Mouse (Mus musculus) erythroid progenitor cell, adult 5-6 weeks (primary cell): ENCODE data around the gene Otx2. TPM values are rescaled to one million over a fixed set of nuclear protein-coding genes. Genes with fewer than 3 reads are reported as not detected.
"Not testable (repeated sequence)": the region's sequence is repeated elsewhere in the genome, so short reads cannot be mapped to it uniquely, and the experiment has no call there.

Experiments
- ATAC-seq: replicated peaks from 2 replicates; pipeline ENCODE4 v1.8.0; 2016; ENCODE audit warnings: moderate number of reproducible peaks, mild to moderate bottlenecking, moderate TSS enrichment, inconsistent platforms; ENCODE audit not compliant: poor library complexity, low FRiP score, severe bottlenecking
- total RNA-seq, 2 experiments: library from RNA; stranded (forward) in 1 of 2; stranded (reverse) in 1 of 2; fragments of 150-400 nt in 1 of 2; fragments of 186-747, 209-891 nt in 1 of 2; gene quantifications; 2 replicates each; pipeline versions ENCODE4 v1.2.3 to v1.2.4; 2015 to 2017; ENCODE audit warnings: low replicate concordance in 2 of 2

Otx2 gene
- total RNA-seq, 2 experiments from 2014 or later: not detected

DNA sequence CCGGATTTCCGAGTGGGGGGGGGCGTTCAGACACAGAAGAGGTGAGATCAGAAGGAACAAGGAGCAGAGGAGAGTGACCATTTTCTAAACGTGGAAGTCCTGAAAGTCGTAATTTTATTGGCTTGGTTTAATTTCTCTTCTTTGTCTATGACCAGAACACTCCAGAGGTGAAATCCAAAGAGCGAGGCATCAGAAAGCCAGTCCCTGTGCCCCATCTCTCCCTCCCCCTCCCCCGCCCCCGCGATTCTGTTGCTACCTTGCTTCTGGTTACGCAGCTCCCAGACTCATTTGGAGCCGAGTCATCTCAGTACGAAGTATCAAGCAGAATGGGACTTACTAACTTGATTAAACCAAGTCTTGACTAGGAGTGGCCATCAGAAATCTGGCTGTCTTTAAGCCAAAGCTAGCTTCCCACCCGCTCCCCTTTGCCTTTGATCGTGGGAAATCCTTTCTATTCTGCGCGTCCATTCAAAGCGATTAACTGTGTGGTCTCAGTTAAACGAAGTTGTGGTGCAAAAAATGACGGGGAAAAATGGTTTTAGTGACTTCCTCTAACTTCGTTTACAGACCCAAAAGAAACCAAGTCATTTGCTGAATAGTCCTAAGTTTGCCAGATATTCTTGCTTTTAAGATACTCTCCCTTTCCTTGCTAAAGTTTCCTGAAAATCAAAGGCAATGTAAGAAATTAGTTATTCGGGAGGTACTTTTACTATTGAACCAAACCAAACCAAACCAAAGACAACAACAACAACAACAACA lies 17.6 kb downstream of the Otx2 start:
- no peak for ATAC-seq

DNA sequence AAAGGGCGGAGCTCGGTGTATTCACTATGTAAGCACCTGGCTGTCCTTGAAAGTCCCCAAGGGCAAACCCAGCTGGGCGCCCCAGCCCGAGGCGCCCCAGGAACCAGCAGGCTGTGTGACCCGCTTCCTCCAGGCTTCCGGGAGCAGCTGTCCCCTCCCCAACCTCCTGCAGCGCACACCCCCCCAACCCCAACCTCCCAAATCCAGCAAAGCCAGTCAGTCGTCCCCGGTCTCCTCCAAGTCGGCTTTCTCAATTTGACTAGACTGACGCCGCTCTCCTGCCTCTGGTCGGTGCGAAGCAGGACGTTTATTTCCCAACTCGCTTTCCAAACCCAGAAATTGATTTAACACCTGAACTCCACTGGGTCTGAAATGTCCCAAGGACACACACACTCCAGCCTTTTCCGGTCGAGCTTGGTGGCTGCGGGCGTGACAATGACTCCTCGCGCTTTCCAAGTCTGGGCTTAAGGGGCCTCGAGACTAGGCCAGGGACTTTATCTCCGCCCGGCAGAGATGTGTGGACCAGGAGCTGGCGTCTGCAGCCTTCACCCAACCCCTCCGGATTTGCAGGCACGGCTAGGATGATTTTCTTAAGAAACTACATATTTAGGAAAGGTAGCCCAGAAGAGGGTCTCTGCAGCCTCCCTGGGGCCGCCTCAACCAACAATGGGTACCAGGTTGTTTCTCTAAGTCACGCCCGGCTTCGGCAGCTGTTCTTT lies 18.4 kb downstream of the Otx2 start:
- ATAC-seq: no peak

DNA sequence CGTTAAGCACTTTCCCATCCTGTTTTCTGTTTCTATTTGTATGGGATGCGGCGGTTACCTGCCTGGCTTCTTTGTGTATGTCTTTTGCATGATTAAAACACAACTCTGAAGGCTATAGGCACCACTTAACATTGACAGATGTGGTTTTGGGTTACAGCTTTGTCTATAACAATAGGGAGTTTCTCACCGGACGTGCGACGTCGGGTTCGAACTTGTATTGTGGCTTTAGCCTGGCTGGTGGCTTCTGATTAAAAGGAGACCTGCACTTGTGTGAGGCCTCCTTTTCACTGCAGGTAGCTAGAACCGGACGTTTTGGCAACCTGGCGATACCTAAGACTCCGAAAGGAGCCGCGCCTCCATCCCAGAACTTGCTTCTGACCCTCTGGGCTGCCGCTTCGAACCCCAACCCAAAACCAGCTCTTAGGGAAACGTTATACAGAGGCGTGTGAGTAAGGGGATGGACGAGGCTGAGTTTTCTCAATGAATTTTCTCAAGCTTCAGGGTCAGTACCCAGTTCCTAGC lies 19.0 kb downstream of the Otx2 start:
- no peak for ATAC-seq

DNA sequence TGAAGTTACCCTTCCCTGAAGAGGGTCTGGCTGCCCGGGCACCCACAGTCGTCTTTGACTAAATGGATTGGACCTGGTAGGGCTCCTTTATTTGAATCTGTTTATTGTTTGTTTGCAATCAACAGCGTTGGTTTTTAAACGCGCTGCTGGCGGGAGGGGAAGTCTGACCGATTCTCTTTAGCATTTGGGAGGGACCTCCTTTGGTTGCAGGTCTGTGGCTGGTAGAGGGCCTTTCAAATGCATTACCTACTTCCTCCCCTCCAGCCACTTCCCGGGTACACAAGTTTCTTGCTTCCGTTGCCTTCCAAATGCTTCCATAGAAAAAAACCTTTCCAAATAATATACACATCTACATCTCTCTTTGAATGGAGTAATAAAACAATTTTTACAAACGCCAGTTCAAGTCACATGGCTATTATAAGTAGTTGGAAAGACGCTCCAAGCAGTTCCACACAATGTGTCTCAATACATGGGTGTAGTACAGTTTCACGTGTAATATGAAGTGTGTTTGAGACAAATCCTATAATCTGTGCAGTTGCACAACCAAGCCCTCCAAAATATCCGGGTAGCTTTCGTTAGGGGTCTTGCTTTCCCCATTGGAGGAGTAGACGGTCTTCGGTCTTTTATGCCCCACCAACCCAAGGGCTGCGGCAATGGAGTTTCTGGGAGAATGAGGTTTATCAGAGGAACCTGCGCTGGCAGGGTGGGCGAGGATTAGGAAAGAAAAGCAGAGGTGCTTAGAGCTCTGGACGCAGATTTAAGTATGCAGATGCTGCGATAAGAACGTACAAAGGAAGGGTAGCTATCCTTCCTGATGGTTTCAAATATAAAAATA lies 19.7 kb downstream of the Otx2 start:
- ATAC-seq: no peak

DNA sequence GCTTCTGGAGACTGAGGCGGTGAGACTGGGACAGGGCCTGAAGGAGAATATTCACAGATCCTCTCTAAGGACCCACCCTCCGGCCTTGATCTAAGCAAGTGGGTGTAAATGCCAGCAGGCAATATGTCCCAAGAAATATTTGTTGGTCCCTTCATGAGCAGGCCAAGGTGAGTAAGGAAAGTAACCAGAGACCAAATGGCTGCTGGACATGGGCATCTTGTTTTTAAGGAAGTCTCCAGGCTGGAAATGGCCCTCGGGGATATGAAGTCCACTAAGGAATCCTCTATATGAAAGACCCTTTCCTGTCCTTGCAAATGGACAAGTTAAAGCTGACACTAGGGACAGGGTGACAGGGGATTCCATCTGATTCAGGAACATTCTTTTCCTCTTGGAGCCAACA lies 20.5 kb downstream of the Otx2 start:
- no peak for ATAC-seq

DNA sequence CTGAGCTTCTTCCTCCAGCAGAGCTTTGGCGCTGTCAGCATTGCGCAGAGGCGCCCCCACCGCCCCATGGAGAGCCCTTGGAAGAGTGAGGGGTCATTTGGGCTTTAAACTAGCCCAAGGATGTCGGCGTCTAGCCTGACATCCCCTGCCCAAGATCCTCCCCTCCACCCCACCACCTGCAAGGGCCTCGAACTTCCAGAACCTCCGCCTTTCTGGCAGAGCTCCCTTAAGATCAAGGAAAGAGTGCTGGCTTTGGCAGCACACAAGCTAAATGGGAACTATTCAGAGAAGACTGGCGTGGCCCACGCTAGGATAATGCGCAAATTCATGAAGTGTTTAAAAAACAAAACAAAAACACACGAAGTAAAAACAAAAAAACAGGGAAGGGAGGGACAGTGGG lies 21.4 kb downstream of the Otx2 start:
- ATAC-seq: no peak

DNA sequence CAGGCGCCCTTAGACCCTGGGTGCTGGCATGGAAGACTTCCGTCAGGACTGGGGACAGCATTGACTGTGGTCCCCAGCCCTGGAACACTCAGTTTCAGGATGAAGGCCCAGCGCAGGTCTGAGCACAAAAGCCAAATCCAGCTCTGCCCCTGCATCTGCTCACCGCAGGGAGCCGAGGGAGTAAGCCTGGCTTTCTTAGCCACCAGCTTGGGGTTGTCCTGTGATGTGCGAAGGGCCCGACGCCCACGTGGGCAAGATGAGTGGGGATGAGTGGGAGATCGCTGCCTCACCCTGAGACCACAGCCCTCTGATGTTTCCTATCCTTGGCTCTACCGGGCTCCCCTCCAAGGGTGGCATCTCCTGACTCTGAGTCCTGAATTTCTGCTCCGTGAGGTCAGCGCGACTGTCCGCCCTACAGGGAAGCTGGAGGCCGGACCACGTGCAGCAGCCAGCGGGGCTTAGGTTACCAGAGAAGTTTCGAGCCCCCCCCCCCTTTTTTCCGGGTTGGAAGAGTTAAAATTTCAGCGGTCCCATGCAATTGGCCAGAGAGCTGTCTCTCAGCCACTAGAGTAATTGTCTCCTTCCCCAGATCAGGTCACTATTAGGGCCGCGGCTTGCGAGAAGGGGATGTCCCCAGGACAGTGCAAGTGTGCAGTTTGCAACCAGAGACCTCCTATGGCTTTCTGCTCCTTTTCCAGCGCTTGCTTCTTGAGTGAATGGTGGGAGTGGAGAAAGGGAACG lies 22.0 kb downstream of the Otx2 start:
- no peak for ATAC-seq

DNA sequence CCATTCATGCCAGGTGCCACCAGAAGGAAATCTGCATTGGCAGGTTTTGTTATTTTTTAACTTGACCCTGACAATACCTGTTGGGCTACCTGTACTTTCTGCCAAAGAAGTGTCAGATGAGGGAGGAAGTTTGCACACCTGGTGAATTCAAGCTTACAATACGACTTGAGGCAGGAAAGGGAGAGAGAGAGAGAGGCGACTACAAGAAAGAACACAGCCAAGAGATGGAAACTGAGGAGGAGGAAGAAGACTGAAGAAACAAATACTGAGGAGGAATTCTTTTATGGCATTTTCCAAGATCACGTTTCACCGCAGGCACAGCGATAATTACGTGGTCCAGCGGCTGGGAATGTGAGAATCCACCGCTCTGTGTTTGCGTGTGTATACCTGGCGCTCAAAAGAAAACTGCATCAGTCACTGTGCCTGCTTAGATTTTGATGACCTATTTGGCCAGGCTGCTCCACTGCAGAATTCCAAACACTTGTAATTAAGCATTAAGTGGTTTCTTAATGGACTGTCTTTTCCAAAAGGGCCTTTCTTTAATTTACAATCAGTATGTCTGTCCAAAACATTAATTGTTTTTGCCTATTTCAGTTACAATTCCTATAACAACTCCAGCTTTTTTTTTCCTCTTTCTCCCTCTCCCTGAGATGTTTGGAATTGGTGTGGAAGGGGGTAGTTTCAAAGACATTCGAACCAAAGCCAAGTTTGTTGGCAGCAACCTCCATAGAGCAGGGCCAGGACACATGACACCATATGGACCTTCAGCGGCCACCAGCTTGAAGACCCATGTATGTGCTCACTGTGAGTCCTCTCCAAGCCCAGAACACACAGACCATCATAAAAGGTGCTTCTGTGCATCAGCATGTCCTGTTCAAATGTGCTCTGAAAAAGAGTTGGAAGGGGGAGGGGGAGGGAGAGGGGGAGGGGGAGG lies 31.9 kb downstream of the Otx2 start:
- no peak for ATAC-seq

DNA sequence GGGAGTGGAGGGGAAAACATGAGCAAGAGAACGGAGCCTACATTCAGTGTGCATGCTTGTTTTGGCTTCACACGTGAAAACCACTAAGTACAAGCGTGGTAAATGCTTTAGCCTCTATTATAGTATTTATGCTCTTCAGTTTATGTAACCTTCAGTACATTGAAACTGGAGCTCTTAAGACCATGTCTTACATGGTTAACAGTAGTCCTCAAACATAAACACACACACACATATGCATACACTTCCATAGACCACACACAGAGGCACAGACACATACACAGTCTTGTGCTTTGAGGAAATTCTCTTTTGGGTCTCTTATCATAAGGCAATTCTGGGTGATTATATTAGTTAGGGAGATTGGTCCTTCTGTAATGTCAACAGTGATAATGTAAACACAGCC lies 40.5 kb downstream of the Otx2 start:
- no peak for ATAC-seq

DNA sequence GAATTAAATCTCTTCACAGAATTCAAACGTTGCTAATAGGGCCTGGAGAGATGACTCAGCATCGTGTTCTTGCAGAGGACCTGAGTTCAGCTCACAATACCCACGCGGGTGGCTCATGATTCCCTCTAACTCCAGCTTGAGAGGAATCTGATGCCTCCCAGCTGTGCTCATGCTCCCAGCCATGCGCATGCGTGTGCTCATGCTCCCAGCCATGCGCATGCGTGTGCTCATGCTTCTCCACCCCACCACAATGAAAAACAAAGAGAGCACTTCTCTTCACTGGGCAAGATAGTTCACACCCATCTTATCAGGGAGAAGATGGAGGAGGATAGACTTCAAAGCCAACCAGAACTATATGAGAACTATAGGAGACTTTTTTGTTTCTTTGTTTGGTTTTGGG lies 41.3 kb downstream of the Otx2 start:
- no peak for ATAC-seq

DNA sequence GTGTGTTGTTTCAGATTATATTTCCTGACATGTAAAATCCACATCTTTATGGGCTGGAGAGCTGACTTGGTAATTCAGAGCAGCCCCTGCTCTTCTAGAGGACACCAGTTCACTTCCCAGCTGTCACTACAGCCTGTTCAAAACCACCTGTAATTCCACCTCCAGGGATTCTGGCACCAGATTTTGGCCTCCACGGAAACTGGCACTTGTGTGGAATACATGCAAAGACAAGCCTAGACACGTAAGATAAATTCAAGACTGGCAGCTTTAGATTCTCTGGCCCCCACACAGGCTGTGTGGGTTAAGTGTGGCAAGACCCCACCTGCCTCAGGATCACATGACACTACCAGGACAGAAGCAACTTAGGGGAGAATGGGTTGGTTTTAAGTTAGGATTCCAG lies 42.1 kb downstream of the Otx2 start:
- ATAC-seq: no peak

DNA sequence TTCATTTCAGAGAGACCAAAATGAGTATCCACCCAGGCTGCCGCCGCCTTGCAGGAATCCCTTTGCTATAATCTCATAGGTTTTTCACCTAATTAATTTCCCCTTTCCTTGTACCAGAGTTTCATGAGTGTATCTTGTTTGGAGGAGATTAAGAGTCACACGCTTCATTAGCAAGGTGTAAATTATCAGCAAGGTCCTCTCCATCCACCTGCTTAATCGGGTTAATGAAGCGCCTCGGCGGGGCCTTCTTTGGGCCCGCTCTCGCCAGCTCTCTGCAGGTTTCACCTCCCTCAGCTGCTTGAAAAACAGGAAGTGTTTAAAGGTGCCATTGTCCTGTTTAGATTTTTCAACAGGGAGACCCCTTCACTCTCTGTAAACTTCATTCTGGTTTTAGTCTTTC lies 44.2 kb downstream of the Otx2 start:
- no peak for ATAC-seq

DNA sequence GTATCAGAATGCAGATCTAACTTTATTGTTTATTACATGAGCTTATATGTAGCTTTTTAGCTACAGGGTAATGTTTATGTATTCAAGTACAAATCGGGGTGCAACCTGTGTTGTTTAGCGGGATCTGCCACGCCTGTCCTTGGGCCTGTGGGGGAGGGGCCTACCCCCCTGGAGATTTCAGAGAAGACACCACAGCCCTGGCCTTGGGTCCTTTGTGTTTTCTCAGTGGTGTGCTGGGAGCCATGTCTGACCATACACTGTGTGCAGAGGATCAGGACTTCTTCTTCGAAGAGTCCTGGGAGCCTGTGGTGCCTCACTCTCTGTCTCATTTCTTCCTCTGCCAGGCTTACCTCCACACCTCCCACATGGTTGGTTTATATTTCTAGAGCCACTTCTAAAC lies 47.3 kb downstream of the Otx2 start:
- no peak for ATAC-seq

DNA sequence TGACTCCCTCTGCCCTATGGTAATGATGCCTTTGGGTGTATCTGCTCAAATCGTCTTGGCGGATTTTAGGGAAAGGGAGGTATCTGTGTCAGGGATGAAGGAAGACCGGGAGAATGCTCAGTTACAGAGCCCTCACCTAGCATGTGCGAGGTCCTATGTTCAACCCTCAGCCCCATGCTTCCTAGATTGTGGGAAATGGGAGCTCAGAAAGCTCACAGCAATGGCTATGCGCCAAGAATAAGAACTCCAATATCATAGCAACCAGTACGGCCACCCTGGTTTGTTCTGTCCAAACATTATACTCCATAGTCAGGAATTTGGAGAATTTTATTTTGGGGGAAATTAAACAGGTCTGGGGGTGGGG lies 48.3 kb downstream of the Otx2 start:
- no peak for ATAC-seq

DNA sequence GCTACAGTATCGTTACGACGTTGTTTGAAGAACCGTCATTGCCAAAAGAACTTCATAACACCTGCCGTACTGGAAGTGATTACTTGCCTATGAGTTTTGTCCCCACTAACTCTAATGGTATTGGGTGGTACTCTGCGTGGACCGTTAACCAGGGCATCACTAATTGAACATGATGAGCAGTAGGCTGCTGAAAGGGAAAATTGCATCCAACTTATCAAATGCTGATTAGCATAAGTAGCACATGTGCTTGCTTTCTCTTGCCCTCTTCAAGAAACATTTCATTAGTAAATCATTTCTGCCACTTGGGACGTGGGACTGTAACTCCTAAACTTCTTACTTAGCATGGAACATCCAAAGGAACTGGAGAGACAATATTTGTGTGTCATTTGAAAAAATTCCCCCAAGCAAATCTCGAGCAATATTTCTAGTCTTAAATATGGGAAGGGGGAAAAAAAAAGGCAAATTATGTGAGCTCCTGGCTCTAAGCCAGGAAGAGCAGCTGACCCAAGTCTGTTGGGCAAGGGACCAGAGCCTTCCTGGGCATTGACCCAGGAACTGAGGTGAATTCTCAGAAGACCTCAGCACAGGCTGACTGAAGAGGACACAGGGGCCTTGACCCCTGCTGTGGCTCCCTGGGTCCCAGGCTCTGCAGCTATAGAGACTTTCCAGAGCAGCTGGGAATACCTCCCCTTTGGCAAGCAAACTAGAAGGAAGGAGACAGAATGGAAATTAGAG lies 48.9 kb downstream of the Otx2 start:
- no peak for ATAC-seq

DNA sequence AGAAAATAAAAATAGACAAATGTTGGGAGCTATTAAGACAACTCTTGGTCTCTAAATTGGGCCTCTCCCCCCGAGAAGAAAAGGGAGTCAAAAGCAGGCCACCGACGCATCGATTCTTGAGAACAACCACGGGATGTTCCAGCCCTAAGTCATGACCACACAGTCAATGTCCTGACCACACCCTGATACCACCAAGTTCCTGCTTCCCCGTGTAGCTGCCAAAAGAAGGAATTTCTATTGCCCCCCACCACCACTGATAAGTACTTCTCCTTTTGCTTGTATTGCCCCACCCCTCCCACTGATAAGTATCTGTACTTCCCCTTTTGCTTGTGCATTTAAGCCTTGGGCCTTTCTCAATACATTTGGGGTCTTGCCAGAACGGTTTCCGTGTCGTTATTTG lies 50.9 kb downstream of the Otx2 start:
- ATAC-seq: not testable (repeated sequence)

DNA sequence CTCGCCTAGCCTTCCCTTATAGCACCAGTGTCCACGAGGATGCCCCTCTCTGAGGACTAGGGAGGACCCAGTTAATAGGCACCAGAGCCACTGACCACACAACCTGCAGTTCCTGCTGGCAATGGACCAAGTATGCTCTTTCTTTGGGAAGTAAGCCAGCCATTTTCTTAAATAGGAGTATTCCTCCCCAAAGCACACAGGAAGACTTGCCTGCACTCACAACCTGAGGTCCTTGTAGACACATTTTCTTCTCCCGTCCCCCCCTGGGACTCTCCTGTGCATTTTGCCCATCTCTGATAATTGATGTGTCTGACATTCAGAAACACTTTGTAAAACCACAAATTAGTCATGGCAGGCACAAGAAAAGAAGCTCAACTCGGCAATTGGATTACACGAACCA lies 57.3 kb downstream of the Otx2 start:
- ATAC-seq: no peak

DNA sequence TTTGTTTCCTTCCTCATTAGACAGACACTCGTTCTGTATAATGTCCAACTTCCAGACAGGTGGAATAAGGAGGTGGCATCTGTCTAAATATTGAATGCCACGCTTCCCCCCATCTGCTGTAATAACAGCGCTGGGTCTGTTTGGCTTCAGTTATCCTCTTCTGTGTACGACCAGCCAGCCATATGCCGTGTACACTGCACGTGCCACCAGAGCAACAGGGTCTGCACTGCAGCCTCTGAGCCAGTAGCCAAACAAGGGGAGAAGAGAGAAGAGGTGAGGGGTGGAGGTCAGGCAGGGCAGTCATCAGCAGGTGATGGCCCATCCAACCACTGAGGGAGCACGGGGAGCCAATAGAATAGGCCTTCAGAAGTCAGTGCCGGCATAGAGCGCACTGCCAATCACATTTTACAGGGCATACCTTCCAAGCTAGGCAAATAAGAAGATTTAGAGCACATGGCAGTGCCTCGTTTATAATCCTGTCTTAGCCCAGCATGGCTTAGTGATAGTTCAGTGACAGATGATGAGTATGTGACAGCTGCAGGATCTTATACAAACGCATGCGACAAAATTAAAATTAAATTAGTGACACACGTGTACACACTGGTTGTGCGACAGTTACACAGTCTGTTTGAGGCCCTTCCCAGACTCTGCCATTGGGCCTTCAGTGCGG lies 64.8 kb downstream of the Otx2 start:
- ATAC-seq: no peak
